Mouse (Mus musculus): ENCODE measurements around the gene Slc35e1. TPM values are rescaled to one million over a fixed set of nuclear protein-coding genes. Genes with fewer than 3 reads are reported as not detected.

The Slc35e1 gene
- total RNA-seq, 1 experiment from 2014 or later = 23.2 TPM

DNA sequence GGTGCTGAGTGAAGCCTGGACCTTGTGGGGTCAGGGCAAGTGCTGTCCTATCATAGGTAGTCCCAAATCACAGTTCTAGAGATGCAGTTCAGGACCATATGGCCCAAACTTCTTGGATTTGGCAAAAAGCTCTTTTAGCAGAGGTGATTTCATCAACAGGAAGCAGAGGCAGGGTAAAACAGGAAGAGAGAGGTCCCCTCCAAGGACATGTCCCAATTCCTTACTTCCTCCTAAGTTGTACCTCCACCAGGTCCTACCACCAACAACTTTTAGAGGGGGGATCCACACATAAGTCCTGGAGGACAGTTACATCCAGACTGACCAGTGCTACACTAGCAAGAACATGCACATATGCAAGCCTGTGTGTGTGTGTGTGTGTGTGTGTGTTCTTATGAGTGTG lies 5.4 kb downstream of the Slc35e1 start:
- 0 out of 2 replicates have a peak, but pooled peaks have one; percentile 16 for ATAC-seq (replicated peaks; ENCODE audit: low read depth, poor library complexity, severe bottlenecking)

DNA sequence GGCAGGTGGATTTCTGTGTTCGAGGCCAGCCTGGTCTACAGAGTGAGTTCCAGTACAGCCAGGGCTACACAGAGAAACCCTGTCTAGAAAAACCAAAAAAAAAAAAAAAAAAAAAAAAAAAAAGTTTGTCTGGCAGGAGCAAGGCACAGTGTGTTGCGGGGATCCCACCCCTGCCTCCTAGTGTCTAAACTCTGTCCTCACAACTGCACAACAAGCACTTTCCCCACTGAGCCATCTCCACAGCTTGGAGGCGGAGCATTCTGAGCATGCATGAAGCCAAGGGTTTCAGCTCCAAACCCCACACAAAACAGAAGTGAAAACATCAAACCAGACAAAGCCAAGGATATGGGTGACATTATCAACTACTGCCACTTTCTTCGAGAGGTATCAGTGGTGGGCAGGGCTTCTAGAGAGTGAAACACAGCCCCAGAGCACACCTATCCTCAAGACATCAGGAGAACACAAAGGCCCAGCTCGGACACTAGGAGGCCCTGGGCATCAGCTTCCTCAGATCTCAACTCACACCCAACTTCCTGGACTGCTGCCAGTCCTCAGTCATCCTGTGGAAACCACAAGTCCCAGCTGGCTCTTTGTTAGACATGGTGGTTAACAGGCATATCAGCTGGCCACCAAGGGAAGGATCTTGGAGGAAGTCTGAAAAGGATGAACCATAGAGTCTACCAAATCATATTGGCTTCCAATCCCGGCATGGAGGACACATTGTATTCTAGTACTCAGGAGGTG lies 6.8 kb downstream of the Slc35e1 start:
- peak; percentile 86 for ATAC-seq (replicated peaks; ENCODE audit: low read depth, poor library complexity, severe bottlenecking)

DNA sequence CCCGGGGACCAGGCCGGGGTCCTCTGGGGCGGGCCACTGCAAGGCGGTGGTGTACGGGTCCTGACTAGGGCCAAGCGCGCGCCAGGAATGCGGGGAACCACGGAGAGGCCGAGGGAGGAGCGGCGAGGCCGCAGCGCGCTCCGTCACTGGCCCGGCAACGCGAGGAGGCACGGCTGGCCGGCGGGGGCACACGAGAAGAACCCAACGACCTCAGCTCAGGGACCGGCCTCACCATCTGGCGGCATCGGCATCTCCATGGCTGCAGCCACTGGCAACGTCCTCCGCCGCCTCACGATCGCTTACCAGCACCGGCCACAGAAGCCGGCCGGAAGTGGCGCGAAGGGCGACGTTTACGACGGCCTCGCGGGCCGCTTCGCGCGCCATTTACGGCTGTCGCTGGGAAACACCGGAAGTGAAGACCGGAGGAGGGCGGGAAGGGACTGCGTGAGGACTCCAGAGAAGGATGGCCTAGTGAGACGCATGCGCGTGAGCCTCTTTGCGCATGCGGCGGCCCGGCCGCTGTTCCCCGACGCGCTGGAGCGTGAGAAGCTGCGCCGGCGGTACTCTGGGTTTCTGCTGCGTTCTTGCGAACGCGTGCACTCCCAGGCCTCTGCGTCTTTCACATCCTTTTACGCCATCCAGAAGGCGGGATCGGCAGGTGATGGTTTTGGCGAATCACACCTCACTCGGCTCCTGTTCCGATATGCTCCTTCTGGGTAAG lies 17.4 kb downstream of the Slc35e1 start, which contains the start of gene Cherp:
Gene Cherp, minus strand, starts transcription at position 401 of the 721 bp plus-strand sequence.
- ATAC-seq (replicated peaks; ENCODE audit: low read depth, poor library complexity, severe bottlenecking) = peak; percentile 92

DNA sequence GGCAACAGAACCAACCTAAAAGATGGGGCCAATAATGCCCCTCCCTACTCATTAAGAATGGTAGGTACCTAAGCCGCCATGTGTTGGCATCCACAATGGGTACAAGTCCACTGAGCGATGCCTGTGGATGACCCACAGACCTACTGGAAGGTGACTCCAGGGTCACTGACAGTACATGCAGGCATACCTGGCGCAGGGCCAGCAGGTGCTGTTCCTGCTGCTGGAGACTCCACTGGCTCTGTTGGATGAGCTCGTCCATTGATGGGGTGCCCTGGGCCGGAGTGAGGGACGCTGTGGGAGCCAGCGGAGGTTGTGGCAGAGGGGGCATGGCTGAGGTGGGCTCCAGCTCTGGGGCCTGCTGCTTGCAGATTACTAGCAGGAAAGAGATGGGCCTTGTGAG lies 21.7 kb downstream of the Slc35e1 start:
- ATAC-seq (replicated peaks; ENCODE audit: low read depth, poor library complexity, severe bottlenecking) = no peak

DNA sequence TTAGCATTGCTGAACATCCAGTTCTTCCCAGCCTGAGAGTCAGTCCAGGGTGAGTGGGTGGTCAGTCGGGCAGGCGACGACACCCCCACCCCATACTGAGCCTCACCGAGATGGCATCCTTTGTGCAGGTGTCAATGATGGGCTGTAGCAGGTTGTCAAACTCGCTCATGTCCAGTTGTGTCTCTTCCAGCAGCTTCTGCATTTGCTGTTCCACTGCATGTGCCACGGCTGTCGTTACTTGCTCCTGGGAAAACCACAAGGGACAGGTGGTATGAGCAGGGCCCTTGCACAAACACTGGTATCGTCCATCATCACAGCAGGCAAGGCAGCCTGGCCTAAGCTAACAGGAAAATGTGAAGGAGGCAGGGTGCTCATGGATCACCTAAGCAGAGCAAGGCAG lies 22.4 kb downstream of the Slc35e1 start:
- ATAC-seq (replicated peaks; ENCODE audit: low read depth, poor library complexity, severe bottlenecking) = no peak

DNA sequence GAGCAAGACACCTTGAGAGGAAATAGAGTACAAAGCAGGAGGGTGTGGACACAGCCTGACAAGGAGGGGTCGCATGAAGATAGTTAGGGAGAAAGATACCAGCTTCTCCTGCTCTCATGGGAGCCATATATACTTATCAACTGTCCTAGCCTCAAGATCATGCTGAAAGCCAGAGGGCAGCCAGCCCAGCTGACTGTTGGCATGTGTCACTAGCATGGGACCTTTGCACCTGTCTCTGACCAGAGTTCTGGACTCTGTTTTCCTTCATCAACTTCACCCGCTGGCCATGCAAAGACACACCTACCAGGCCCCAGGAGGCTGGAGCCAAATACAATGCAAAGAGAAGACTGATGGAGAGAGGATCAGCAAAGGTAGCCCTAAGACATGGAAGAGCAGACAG lies 23.2 kb downstream of the Slc35e1 start:
- ATAC-seq (replicated peaks; ENCODE audit: low read depth, poor library complexity, severe bottlenecking) = no peak

DNA sequence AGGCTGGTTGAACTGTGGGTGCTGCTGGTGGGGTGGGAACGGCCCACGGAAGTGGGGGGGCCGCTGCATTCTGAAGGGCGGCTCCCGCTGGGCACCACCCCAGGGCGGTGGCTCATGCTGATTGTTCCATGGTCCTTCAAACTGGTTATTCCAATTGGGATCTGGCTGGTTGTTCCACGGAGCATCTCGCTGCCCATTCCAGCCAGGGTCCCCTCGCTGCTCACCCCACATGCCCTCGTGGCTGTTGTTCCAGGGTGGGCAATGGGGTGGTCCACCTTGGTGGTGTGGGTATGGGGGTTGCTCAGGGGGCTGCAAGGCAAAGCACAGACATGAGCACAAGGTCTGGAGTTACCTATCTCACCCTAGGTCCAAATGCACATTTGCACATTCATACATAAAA lies 28.2 kb downstream of the Slc35e1 start:
- no peak for ATAC-seq (replicated peaks; ENCODE audit: low read depth, poor library complexity, severe bottlenecking)

DNA sequence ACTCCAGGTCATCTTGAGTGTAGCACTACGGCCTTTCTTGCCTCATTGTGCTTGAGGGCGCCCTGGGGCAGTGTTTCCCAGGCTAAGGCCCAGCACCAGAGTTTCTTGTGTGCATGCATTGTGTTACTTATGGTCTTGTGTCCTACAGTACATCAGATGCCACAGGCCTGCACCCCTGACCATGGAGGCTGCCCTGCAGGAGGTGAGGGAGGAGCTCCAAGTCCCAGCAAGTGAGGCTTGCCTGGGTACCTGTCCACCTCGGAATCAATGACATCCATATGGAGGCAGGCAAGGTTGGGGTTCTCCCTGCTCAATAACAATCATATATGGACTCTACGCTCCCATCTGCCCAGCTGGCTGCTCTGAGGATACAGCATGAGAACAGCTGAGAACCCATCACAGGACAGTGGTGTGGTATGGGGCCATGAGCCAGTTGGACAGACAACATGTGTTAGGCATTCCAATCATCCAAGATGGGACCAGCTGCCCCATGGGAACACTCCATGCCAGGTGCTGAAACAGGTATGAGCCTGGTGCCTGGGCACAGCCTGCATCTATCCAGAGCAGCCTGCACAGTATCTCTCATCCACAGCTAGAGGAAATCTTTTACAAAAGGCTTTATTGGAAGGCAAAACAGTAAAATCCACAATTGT lies 32.4 kb downstream of the Slc35e1 start:
- ATAC-seq (replicated peaks; ENCODE audit: low read depth, poor library complexity, severe bottlenecking) = no peak

DNA sequence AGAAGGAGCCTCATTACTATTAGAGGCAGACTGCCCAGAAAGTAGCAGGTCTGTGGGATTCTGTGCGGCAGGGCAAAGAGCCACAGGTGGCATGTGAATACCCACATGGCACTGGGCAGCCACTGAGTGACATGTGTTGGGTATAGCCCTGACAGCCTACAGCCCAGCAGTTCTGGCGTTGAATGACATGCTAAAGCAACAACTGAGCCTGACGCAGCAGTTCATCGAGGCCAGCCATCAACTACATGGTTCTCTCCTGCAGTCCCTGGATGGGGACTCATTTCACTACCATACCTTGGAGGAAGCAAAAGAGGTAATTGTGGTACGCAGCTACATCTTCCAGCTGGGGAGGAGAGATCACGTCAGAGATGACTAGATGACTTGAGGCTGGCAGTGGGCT lies 34.0 kb downstream of the Slc35e1 start:
- ATAC-seq (replicated peaks; ENCODE audit: low read depth, poor library complexity, severe bottlenecking) = no peak

DNA sequence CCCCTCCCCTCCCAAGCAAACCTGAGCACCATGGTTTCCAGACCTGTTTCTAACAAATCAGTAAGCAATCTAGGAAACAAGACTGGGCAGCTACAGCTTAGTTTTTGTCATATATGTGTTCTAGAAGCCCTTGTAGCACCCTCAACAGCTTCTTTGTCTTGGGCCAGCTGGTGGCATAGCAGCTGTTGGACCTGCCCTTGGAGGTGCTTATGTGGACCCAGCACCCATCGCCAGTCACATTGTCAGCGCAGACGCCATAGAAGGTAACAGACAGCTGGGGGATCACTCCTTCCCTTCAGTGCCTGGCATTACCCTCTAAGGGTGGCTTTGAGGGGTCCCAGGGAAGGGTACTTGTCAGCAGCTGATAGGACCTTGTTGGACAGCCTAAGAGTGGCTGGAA lies 34.6 kb downstream of the Slc35e1 start:
- ATAC-seq (replicated peaks; ENCODE audit: low read depth, poor library complexity, severe bottlenecking) = no peak

DNA sequence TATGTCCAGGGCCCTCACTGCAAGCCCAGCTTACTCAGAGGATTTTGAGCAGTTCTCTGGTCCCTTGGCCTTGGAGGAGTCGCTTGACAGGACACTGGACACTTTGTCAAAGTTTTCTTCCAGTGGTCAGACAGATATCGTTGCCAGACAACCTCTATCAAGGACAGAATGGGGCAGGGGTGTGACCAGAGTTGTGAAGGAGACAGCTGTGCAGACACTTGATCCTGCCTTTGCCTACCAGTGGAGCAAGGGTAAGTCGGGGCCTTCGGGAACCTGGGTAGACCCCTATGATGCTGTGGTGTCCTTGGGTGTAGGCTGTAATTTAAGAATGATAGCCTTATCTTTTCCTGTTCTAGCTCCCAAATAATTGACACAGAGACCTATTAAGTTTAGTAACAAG lies 37.1 kb downstream of the Slc35e1 start:
- no peak for ATAC-seq (replicated peaks; ENCODE audit: low read depth, poor library complexity, severe bottlenecking)

DNA sequence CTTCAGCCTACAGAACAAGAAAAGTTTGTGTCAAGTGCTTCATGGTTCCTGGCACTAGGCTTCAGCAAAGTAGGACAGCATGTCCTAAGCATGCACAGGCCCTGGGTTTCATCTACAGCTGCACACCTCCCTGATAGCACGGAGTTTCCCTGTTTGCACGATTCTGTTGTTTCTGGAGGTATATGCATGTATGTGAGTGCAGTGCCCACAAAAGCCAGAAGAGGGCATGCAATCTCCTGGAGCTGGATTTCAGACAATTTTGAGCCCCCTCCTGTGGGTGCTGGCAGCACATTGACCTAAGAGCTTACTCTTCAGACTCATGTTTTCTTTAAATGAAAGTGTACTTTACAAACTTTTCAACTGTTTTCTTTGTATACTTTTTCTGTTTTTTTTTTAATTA lies 38.5 kb downstream of the Slc35e1 start:
- no peak for ATAC-seq (replicated peaks; ENCODE audit: low read depth, poor library complexity, severe bottlenecking)

DNA sequence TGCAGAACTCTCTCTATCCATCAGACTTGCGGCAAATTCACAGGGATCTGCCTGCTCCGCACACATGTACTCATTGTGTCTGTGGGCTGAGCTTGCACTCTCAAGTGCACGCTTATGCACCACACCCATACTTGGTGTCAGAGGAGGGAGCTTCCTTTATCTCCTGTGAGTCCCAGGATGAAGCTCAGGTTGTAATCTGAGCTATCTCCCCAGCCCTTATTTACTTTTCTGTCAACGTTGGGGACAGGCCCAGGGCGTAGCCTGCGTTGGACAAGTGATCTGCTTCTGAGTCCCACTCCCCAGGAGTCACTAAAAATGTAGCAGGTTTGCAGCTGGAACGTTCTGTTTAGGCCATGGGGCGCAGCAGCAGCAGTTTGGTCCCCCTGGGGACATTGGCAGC lies 40.9 kb downstream of the Slc35e1 start:
- ATAC-seq (replicated peaks; ENCODE audit: low read depth, poor library complexity, severe bottlenecking) = no peak

DNA sequence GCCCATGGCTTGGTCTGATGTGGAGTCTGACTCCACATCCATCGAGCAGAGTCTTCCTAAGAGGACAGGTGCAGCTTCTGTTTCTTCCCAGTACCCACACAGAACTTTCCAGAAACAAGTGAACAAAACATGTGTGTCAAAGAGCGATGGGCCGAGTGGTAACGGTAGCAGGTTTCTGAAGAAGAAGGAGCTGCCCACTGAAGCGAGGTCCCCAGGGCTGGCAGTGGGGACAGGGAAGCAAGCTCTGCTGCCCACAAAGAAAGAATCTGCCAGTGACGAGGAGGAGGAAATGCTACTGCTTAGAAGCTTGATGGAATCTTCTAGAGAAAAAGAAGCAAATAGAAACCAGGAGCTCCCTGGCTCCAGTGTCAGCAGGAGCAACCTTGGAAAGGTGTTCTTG lies 47.3 kb downstream of the Slc35e1 start:
- ATAC-seq (replicated peaks; ENCODE audit: low read depth, poor library complexity, severe bottlenecking) = no peak

DNA sequence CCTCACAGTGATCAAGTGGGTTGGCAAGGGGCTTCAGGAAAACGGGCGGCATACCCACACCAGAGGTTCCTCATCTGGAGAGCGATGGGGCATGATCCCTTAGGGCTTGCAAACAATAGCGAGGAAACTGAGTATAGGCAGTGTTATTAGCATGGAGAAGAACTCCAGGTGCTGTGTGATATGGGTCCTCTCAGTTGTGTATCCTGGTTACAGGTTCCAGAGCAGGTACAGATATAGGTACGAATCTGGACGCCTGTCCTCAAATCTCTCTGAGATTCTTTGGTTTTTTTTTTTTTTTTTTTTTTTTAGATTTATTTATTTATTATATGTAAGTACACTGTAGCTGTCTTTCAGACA lies 48.4 kb downstream of the Slc35e1 start:
- no peak for ATAC-seq (replicated peaks; ENCODE audit: low read depth, poor library complexity, severe bottlenecking)

DNA sequence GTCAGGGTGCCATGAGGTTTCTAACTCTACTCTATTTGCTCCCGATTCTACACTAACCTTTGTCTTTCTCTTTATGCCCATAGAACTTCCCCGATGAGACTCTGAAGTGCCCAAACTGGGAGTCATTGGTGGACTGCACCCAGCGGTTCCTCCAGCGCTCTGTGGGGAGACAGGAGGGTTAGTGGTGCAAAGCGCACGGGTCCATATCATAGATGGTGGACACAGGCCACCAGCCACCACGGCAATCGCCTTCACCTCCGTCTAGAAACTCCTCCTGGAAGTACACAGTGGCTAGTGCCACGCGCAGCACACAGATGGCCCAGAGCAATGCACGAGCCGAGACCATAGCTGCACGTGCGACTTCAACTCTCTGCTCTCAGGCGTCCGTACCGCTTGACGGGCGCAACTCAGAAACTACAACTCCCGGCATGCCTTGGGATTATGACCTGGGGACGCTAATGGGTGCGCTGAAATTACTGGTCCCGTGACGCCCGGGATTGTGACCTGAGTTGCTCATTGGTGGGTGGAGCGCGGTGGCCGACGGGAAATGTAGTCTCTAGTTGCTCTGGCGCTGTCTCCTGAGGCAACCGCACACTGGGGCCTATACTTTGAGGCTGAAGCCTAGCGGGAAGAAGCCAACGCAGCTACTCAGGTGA lies 48.9 kb downstream of the Slc35e1 start, which contains the start of the genes Calr3 and 1700030K09Rik:
Gene Calr3, minus strand, starts transcription at position 533 of the 656 bp plus-strand sequence.
Gene 1700030K09Rik, plus strand, starts transcription at position 543 of the 656 bp plus-strand sequence.
- ATAC-seq (replicated peaks; ENCODE audit: low read depth, poor library complexity, severe bottlenecking) = peak; percentile 100

DNA sequence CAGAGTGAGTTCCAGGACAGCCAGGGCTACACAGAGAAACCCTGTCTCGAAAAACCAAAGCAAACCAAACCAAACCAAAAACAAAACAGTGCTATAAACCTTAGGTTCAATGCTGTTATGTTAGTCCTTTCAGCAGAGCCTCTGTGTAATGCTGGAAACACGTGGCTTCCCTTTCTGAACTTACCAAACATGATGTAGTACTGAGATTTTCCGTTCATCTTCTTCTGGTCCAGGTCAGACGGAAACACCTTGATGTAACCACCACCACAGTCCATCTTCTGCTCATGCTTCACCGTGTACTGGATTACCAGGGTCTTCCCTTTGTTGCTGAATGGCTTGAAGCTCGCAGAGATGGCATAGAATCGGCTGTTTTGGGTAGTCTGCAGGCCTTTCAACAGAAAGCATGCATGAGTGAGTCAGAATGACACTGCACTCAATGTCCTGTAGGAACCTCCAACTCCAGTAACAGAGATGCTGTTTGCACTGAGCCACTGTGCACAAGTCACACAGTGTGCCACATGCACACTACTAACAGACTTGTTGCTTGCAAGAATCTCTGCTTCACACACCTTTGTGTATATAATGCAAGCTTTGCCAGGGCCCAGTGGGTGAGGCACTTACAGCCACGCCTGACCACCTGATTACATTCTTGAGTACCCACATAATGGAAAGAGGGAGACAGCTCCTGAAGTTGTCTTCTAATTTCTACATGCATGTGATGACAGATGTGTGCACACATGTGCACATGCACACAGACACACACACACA lies 54.0 kb downstream of the Slc35e1 start:
- ATAC-seq (replicated peaks; ENCODE audit: low read depth, poor library complexity, severe bottlenecking) = no peak

DNA sequence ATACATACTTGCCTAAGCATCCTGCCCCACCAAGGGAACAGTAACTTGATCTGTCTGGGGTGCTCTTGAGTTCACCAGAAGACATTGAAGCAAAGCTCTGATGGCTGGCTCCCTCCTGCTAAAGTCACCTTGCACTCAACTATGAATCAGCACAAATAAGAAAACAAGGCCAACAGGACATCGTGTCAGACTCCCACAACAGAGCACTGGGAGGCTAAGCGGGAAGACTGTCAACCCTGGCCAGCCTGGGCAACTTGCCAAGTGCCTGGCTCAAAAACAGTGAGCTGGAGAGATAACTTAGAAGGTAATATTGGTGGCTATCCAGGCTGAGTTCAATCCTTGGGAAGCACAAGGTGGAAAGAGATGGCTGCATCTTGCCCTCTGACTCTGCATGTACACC lies 57.5 kb downstream of the Slc35e1 start:
- peak; percentile 58 for ATAC-seq (replicated peaks; ENCODE audit: low read depth, poor library complexity, severe bottlenecking)
